14 mouse cellular contexts compared by ENCODE assay signal in genomic region chr4:99141578-99141977, GRCm38 (mm10). TPM values are rescaled to one million over a fixed set of nuclear protein-coding genes. Genes with fewer than 3 reads are reported as not detected.
DNase-seq lines count a peak whose midpoint lies in the region.
"Had no signal": no experiment of that assay in that cellular context is flagged by ENCODE, and none has a peak within 500 bp of the region (broad histone marks: within the 10 kb centered on the region; RNA-seq: fewer than 3 reads in every experiment).

No protein-coding gene starts in this region.

- peak; percentile 29 for DNase-seq in kidney, adult 18-20 months
- no peak for DNase-seq in kidney, postnatal 4 days
- peak; percentile 45 for DNase-seq in fat pad, adult 2 months (ENCODE audit: extremely low read depth, low read depth, low spot score)
- DNase-seq in kidney, adult 8-10 months, result peak; percentile 46 to 75
- peak; percentile 34 to 76 for DNase-seq in kidney, postnatal 25 days
- DNase-seq in left cerebral cortex, postnatal 10 days (ENCODE audit: extremely low spot score in 1 of 2, low spot score in 2 of 2), result no peak
- DNase-seq in cerebellum, postnatal 4 days (ENCODE audit: low spot score in 2 of 2), result no peak
- no peak for DNase-seq in right cerebral cortex, adult 2 months (ENCODE audit: low spot score in 2 of 2)
- DNase-seq: adrenal gland, postnatal 25 days; cerebellum, adult 11 months; cerebellum, postnatal 25 days; heart, postnatal 14 days; midbrain, embryonic 14.5 days; right cerebral cortex, postnatal 14 days had no signal

- intact Hi-C loops in left cerebral cortex, postnatal 10 days (cut with DNase I), result no loop called here

RNA-seq across cellular contexts. Expression of gene Dock7, which starts 20.9 kb away (rescaled TPM):
- 10 to 100 TPM; 62.8 to 70.9 TPM for total RNA-seq in left cerebral cortex, postnatal 10 days (2021)

RNA-seq across cellular contexts. Expression of gene Atg4c, which starts 52.2 kb away (rescaled TPM):
- 10 to 100 TPM; 25.3 to 29.3 TPM for total RNA-seq in left cerebral cortex, postnatal 10 days (2021)

Comparison
In these comparisons a context has a peak if more than half of its experiments do, and no peak if none do; other contexts are left out.
1. DNase-seq: peak in kidney, adult 18-20 months (single experiment), fat pad, adult 2 months (single experiment), kidney, adult 8-10 months (2 of 2) and kidney, postnatal 25 days (2 of 2); none in kidney, postnatal 4 days (0 of 2), left cerebral cortex, postnatal 10 days (0 of 2), cerebellum, postnatal 4 days (0 of 2) and right cerebral cortex, adult 2 months (0 of 2).